Mouse (Mus musculus): ENCODE results near the gene Gm15517.
A peak's percentile ranks its signal among the peaks of the same experiment; 100 is the strongest.

GRCm38 (mm10) chr7:44253023-44253616, 8.1 kb upstream of the Gm15517 start:
- TF ChIP-seq POLR2A (IDR thresholded peaks at IDR 0.05; ENCODE audit: control insufficient read depth in 1 of 2, insufficient read depth in 1 of 2, low read depth in 1 of 2, low read length in 2 of 2, poor library complexity in 1 of 2) (peak; percentile 49 to 71; a peak in 2 of 4 replicates), MAFK (IDR thresholded peaks at IDR 0.05; ENCODE audit: borderline replicate concordance, low read depth, low read length) (no peak), UBTF (IDR thresholded peaks at IDR 0.05; ENCODE audit: borderline replicate concordance, insufficient read depth, low read depth, low read length) (no peak), CTCF (IDR thresholded peaks at IDR 0.05 in 2 of 3, conservative IDR thresholded peaks at IDR 0.05 in 1 of 3; ENCODE audit: control insufficient read depth in 1 of 3, insufficient read depth in 1 of 3, low read depth in 2 of 3, low read length in 3 of 3, poor library complexity in 1 of 3, severe bottlenecking in 1 of 3) (peak in 1 of 3 experiments; percentile 10; a peak in 2 of 6 replicates), EP300 (IDR thresholded peaks at IDR 0.05; ENCODE audit: low read depth in 1 of 2, low read length in 2 of 2) (peak in 1 of 2 experiments; percentile 4; a peak in 1 of 4 replicates), ELF1 (IDR thresholded peaks at IDR 0.05; ENCODE audit: low read depth, low read length) (no peak), SMC3 (IDR thresholded peaks at IDR 0.05; ENCODE audit: low read depth, low read length) (no peak; the same call in 1 of the 2 replicates), MEF2A (IDR thresholded peaks at IDR 0.05; ENCODE audit: extremely low read depth, insufficient replicate concordance, low read depth, low read length, poor library complexity, severe bottlenecking) (no peak), USF2 (IDR thresholded peaks at IDR 0.05; ENCODE audit: borderline replicate concordance in 1 of 2, insufficient read depth in 1 of 2, low read depth in 1 of 2, low read length in 2 of 2) (no peak), ZKSCAN1 (IDR thresholded peaks at IDR 0.05; ENCODE audit: low read depth, low read length) (no peak), ZMIZ1 (IDR thresholded peaks at IDR 0.05; ENCODE audit: low read depth, low read length) (no peak), JUND (IDR thresholded peaks at IDR 0.05; ENCODE audit: low read depth, low read length) (no peak), SIN3A (IDR thresholded peaks at IDR 0.05; ENCODE audit: low read length) (no peak)

Data from MEL (cell line).